Mouse (Mus musculus) left cerebral cortex, postnatal 10 days (tissue): ENCODE measurements around the gene Slc7a11. TPM values are rescaled to one million over a fixed set of nuclear protein-coding genes. Genes with fewer than 3 reads are reported as not detected.

ENCODE experiments used
- DNase-seq, 2 experiments: peaks; one replicate each; pipeline ENCODE4 v3.0.0; 2021 to 2022; ENCODE audit warnings: low spot score in 2 of 2, mixed read lengths in 1 of 2; ENCODE audit errors: extremely low spot score in 1 of 2
- intact Hi-C: fragments of 180-260 bp; cut with DNase I; formaldehyde crosslinking; loops from one replicate; pipeline ENCODE4 v1.15.1; 2025
- total RNA-seq, 2 experiments: library from RNA; stranded (reverse); gene quantifications; 2 replicates each; pipeline ENCODE4 v1.2.3; 2021

The Slc7a11 gene
- total RNA-seq, 2 experiments from 2014 or later = 15.4 to 23.0 TPM

- intact Hi-C loops = no loop called here
These were observed 99.0 kb downstream of the Slc7a11 start for GRCm38 (mm10) chr3:50344411-50344810.

GRCm38 (mm10) chr3:50324524-50324923 is 118.9 kb downstream of the Slc7a11 start:
- intact Hi-C loops = no loop called here

More at GRCm38 (mm10) chr3:50344411-50344810, 99.0 kb downstream of the Slc7a11 start:
- no peak for DNase-seq

GRCm38 (mm10) chr3:50323881-50324280 is 119.5 kb downstream of the Slc7a11 start:
- intact Hi-C loops = no loop called here

More at GRCm38 (mm10) chr3:50324524-50324923, 118.9 kb downstream of the Slc7a11 start:
- no peak for DNase-seq

GRCm38 (mm10) chr3:50320862-50321261 is 122.6 kb downstream of the Slc7a11 start:
- intact Hi-C loops = no loop called here
- no peak for DNase-seq

More at GRCm38 (mm10) chr3:50323881-50324280, 119.5 kb downstream of the Slc7a11 start:
- no peak for DNase-seq

GRCm38 (mm10) chr3:50318074-50318473 is 125.3 kb downstream of the Slc7a11 start:
- no peak for DNase-seq
- intact Hi-C loops = no loop called here

- DNase-seq = no peak
- intact Hi-C loops = no loop called here
These were observed 129.6 kb downstream of the Slc7a11 start for GRCm38 (mm10) chr3:50313816-50314215.

GRCm38 (mm10) chr3:50307339-50308327 is 135.8 kb downstream of the Slc7a11 start:
- intact Hi-C loops = loop anchor here (5.0 to 10.0 kb wide), 2 partner anchors 70 to 553 kb away; partner anchors contain the start of gene Pcdh18
- no peak for DNase-seq

- intact Hi-C loops = loop anchor here (5.0 to 10.0 kb wide), 2 partner anchors 71 to 552 kb away; partner anchors contain the start of gene Pcdh18
- no peak for DNase-seq
These were observed 137.1 kb downstream of the Slc7a11 start for GRCm38 (mm10) chr3:50306334-50306733.

GRCm38 (mm10) chr3:50304137-50304536 is 139.3 kb downstream of the Slc7a11 start:
- intact Hi-C loops = loop anchor here (5.0 to 10.0 kb wide), 2 partner anchors 549 to 1212 kb away; partner anchors contain the start of gene Pcdh18

GRCm38 (mm10) chr3:50302648-50303047 is 140.8 kb downstream of the Slc7a11 start:
- intact Hi-C loops = loop anchor here (5.0 to 10.0 kb wide), 2 partner anchors 548 to 1210 kb away; partner anchors contain the start of gene Pcdh18
- no peak for DNase-seq

More at GRCm38 (mm10) chr3:50304137-50304536, 139.3 kb downstream of the Slc7a11 start:
- DNase-seq = peak in 1 of 2 experiments; percentile 35

- peak; percentile 46 to 70 for DNase-seq
- intact Hi-C loops = loop anchor here (5.0 to 10.0 kb wide), 2 partner anchors 546 to 1209 kb away; partner anchors contain the start of gene Pcdh18
These were observed 142.5 kb downstream of the Slc7a11 start for GRCm38 (mm10) chr3:50300952-50301303.

- intact Hi-C loops = loop anchor here (5.0 to 10.0 kb wide), 2 partner anchors 545 to 1208 kb away; partner anchors contain the start of gene Pcdh18
- DNase-seq = peak in 1 of 2 experiments; percentile 30
These were observed 143.1 kb downstream of the Slc7a11 start for GRCm38 (mm10) chr3:50300002-50300951.

GRCm38 (mm10) chr3:50298366-50298991 is 144.9 kb downstream of the Slc7a11 start:
- no peak for DNase-seq
- intact Hi-C loops = loop anchor here (5.0 kb wide), 1 partner anchor 609 kb away; no protein-coding TSS in a partner anchor

- intact Hi-C loops = loop anchor here (5.0 kb wide), 1 partner anchor 610 kb away; no protein-coding TSS in a partner anchor
- no peak for DNase-seq
These were observed 146.5 kb downstream of the Slc7a11 start for GRCm38 (mm10) chr3:50296956-50297355.

GRCm38 (mm10) chr3:50275023-50275422 is 168.4 kb downstream of the Slc7a11 start:
- no peak for DNase-seq
- intact Hi-C loops = no loop called here

- intact Hi-C loops = no loop called here
- DNase-seq = no peak
These were observed 171.2 kb downstream of the Slc7a11 start for GRCm38 (mm10) chr3:50272222-50272621.

- intact Hi-C loops = no loop called here
- DNase-seq = no peak
These were observed 173.7 kb downstream of the Slc7a11 start for GRCm38 (mm10) chr3:50269680-50270079.

GRCm38 (mm10) chr3:50262547-50263087 is 180.8 kb downstream of the Slc7a11 start:
- DNase-seq = no peak

More at GRCm38 (mm10) chr3:50262547-50263087, 180.8 kb downstream of the Slc7a11 start:
- intact Hi-C loops = no loop called here
